Mouse (Mus musculus): Measurements from ENCODE around the gene Xndc1. TPM values are rescaled to one million over a fixed set of nuclear protein-coding genes. Genes with fewer than 3 reads are reported as not detected.
"Not testable (repeated sequence)": the region's sequence is repeated elsewhere in the genome, so short reads cannot be mapped to it uniquely, and the experiment has no call there.

The Xndc1 gene
- polyA plus RNA-seq, 1 experiment from 2014 or later, result 29.6 TPM

- H3K4me3 ChIP-seq, result no peak overlapping the region
- H3K27me3 ChIP-seq (replicated peaks), result no peaks in the 10 kb centered on the region
- peaks cover 17% of the 10 kb centered on the region for H3K36me3 ChIP-seq (replicated peaks)
- H3K9ac ChIP-seq, result no peak overlapping the region
- H3K9me3 ChIP-seq, result no peaks in the 10 kb centered on the region
- 85% methylated on average over 2 of the region's 2 CpGs for WGBS
- no peak overlapping the region for H3K27ac ChIP-seq
- no peak overlapping the region for H3K4me2 ChIP-seq
- ATAC-seq (replicated peaks), result no peak
- H3K4me1 ChIP-seq, result no peaks in the 10 kb centered on the region
Measured at GRCm38 (mm10) chr7:102042314-102042713, 23.0 kb upstream of the Xndc1 start.

- not testable (repeated sequence) for H3K9me3 ChIP-seq; ATAC-seq (replicated peaks); H3K27ac ChIP-seq; H3K9ac ChIP-seq; H3K27me3 ChIP-seq (replicated peaks); H3K4me1 ChIP-seq; H3K4me2 ChIP-seq; H3K4me3 ChIP-seq; H3K36me3 ChIP-seq (replicated peaks)
Measured at GRCm38 (mm10) chr7:102048524-102048923, 16.8 kb upstream of the Xndc1 start.

DNA sequence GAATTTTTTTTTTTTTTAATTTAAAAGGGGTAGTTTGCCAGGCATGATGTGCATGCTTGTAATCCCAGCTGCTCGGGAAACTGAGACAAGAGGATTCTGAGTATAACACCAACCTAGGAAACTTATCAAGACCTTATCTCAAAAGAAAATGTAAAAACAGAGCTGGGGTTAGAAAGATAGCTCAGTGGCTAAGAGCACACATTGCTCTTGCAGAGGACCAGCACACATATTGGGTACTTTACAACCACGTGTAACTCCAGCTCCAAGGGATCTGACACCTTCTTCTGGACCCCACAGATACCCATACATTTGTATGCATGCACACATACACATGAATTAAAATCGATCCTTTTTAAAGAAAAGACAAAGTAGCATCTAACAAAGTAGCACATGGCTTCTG is 4.0 kb upstream of the Xndc1 start:
- H3K27me3 ChIP-seq (replicated peaks), result no peaks in the 10 kb centered on the region
- no peak overlapping the region for H3K9ac ChIP-seq
- no peak overlapping the region for H3K4me2 ChIP-seq
- 96% methylated on average over 3 of the region's 3 CpGs for WGBS
- H3K4me3 ChIP-seq, result no peak overlapping the region
- peaks cover 32% of the 10 kb centered on the region for H3K4me1 ChIP-seq
- H3K27ac ChIP-seq, result no peak overlapping the region
- 0 out of 2 replicates have a peak, but pooled peaks cover 10% of the 10 kb centered on the region for H3K36me3 ChIP-seq (replicated peaks)
- no peak for ATAC-seq (replicated peaks)
- no peaks in the 10 kb centered on the region for H3K9me3 ChIP-seq

GRCm38 (mm10) chr7:102062203-102062602 is 3.1 kb upstream of the Xndc1 start:
- Histone ChIP-seq H3K4me3 (no peak overlapping the region), H3K9me3 (no peaks in the 10 kb centered on the region), H3K9ac (no peak overlapping the region), H3K4me1 (peaks cover 36% of the 10 kb centered on the region), H3K27ac (no peak overlapping the region), H3K4me2 (no peak overlapping the region), H3K36me3 (replicated peaks) (0 out of 2 replicates have a peak, but pooled peaks cover 6% of the 10 kb centered on the region), H3K27me3 (replicated peaks) (no peaks in the 10 kb centered on the region)
- no peak for ATAC-seq (replicated peaks)
- 93% methylated on average over 1 of the region's 1 CpGs for WGBS

GRCm38 (mm10) chr7:102063891-102064290 is 1.4 kb upstream of the Xndc1 start:
- no peak overlapping the region for H3K9ac ChIP-seq
- WGBS, result 90% methylated on average over 9 of the region's 9 CpGs

GRCm38 (mm10) chr7:102064655-102065045 is 661 bp upstream of the Xndc1 start:
- 2% methylated on average over 9 of the region's 9 CpGs for WGBS
- Histone ChIP-seq H3K27me3 (replicated peaks) (no peaks in the 10 kb centered on the region), H3K4me1 (peaks cover 36% of the 10 kb centered on the region), H3K27ac (peak overlapping the region; percentile 87), H3K4me3 (peak overlapping the region; percentile 77), H3K9ac (peak overlapping the region; percentile 80), H3K9me3 (no peaks in the 10 kb centered on the region), H3K4me2 (peak overlapping the region; percentile 69), H3K36me3 (replicated peaks) (no peaks in the 10 kb centered on the region)
- peak; percentile 75 for ATAC-seq (replicated peaks)

More at GRCm38 (mm10) chr7:102063891-102064290, 1.4 kb upstream of the Xndc1 start:
- Histone ChIP-seq H3K36me3 (replicated peaks) (0 out of 2 replicates have a peak, but pooled peaks cover 5% of the 10 kb centered on the region), H3K4me2 (peak overlapping the region; percentile 69), H3K27me3 (replicated peaks) (no peaks in the 10 kb centered on the region), H3K4me1 (peaks cover 36% of the 10 kb centered on the region), H3K4me3 (peak overlapping the region; percentile 77), H3K27ac (no peak overlapping the region), H3K9me3 (no peaks in the 10 kb centered on the region)
- ATAC-seq (replicated peaks), result no peak

DNA sequence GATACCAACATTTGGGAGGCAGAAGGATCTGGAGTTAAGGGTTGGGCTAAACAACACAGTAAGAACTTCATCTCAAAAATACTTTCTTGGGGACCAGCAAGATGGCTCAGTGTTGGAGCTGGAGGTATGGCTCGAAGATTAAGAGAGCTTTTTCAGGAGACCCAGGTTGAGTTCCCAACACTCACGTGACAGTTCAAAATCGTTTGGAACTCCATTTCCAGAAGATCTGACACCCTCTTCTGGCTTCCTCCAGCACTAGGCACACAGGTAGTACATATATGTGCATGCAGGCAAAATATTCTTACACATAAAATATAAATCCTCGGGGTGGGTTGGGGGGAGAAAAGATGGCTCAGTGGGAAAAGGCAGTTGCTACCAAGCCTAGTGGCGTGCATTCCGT is 1.1 kb downstream of the Xndc1 start:
- no peak overlapping the region for H3K9ac ChIP-seq

GRCm38 (mm10) chr7:102076714-102077296 is 11.5 kb downstream of the Xndc1 start:
- H3K4me1 ChIP-seq, result no peaks in the 10 kb centered on the region
- H3K36me3 ChIP-seq (replicated peaks), result peaks cover 54% of the 10 kb centered on the region; the same call in 1 of the 2 replicates
- WGBS, result 81% methylated on average over 7 of the region's 7 CpGs
- H3K4me3 ChIP-seq, result no peak overlapping the region
- no peak overlapping the region for H3K4me2 ChIP-seq
- no peaks in the 10 kb centered on the region for H3K9me3 ChIP-seq
- ATAC-seq (replicated peaks), result no peak
- no peak overlapping the region for H3K27ac ChIP-seq
- H3K9ac ChIP-seq, result no peak overlapping the region
- H3K27me3 ChIP-seq (replicated peaks), result no peaks in the 10 kb centered on the region

More for the DNA sequence above, 1.1 kb downstream of the Xndc1 start:
- Histone ChIP-seq H3K4me3 (peak overlapping the region; percentile 77), H3K27me3 (replicated peaks) (no peaks in the 10 kb centered on the region), H3K4me1 (peaks cover 35% of the 10 kb centered on the region), H3K4me2 (peak overlapping the region; percentile 69), H3K9me3 (no peaks in the 10 kb centered on the region), H3K36me3 (replicated peaks) (0 out of 2 replicates have a peak, but pooled peaks cover 3% of the 10 kb centered on the region), H3K27ac (no peak overlapping the region)
- 85% methylated on average over 6 of the region's 6 CpGs for WGBS
- ATAC-seq (replicated peaks), result no peak

DNA sequence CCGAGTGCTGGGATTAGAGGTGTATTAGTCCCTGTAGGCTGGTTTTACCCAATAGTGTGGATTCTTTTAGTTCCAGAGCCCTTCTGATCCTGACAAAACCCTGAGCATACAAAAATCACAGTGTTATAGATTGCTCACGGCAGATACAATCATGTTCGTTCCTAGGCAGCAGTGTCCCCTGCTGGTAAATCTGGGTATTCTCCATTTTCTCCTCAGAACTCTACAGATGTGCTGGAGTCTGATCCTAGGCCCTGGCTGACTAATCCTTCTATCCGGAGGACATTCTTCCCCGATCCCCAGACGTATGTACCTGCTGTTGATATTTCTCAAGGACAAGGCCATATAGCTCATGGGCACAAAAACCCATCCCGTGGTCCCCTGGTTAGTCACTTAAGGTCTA is 13.2 kb downstream of the Xndc1 start:
- no peaks in the 10 kb centered on the region for H3K9me3 ChIP-seq
- H3K4me2 ChIP-seq, result no peak overlapping the region
- no peak overlapping the region for H3K27ac ChIP-seq
- 73% methylated on average over 7 of the region's 7 CpGs for WGBS
- no peak overlapping the region for H3K9ac ChIP-seq
- no peak for ATAC-seq (replicated peaks)
- H3K4me1 ChIP-seq, result no peaks in the 10 kb centered on the region
- H3K36me3 ChIP-seq (replicated peaks), result peaks cover 45% of the 10 kb centered on the region; the same call in 1 of the 2 replicates
- H3K4me3 ChIP-seq, result no peak overlapping the region
- H3K27me3 ChIP-seq (replicated peaks), result no peaks in the 10 kb centered on the region

DNA sequence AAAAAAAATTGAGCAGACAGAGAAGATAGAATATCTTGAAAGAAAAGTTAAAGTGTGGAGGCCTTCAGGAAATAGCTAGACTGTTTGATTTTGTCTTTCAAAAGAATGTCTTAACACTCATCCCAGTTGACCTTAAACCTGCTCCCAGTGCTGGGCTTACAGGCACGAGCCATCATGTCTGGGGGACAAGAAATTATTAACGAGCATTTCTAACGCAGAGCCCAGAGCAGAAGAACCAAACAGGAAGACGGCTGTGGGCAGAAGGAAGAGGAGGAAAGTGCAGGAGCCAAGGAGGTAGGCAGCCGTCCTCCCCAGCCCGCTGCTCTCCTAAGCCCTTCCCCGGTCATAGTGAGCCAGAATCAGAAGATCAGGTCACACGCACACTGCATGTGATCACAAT is 15.0 kb downstream of the Xndc1 start:
- H3K36me3 ChIP-seq (replicated peaks), result peaks cover 35% of the 10 kb centered on the region; the same call in 1 of the 2 replicates
- H3K4me3 ChIP-seq, result no peak overlapping the region
- no peak overlapping the region for H3K27ac ChIP-seq
- H3K27me3 ChIP-seq (replicated peaks), result no peaks in the 10 kb centered on the region
- H3K9ac ChIP-seq, result no peak overlapping the region
- no peaks in the 10 kb centered on the region for H3K9me3 ChIP-seq
- no peak for ATAC-seq (replicated peaks)
- 92% methylated on average over 8 of the region's 8 CpGs for WGBS
- H3K4me2 ChIP-seq, result no peak overlapping the region
- H3K4me1 ChIP-seq, result no peaks in the 10 kb centered on the region

GRCm38 (mm10) chr7:102081784-102082183 is 16.5 kb downstream of the Xndc1 start:
- no peak for ATAC-seq (replicated peaks)
- 98% methylated on average over 5 of the region's 5 CpGs for WGBS
- H3K36me3 ChIP-seq (replicated peaks), result peaks cover 30% of the 10 kb centered on the region; the same call in 1 of the 2 replicates
- H3K9me3 ChIP-seq, result no peaks in the 10 kb centered on the region
- no peak overlapping the region for H3K27ac ChIP-seq
- no peaks in the 10 kb centered on the region for H3K4me1 ChIP-seq
- no peak overlapping the region for H3K4me3 ChIP-seq
- H3K4me2 ChIP-seq, result no peak overlapping the region
- H3K27me3 ChIP-seq (replicated peaks), result no peaks in the 10 kb centered on the region
- no peak overlapping the region for H3K9ac ChIP-seq

GRCm38 (mm10) chr7:102082816-102083215 is 17.5 kb downstream of the Xndc1 start, which contains the start of gene Trpc2:
Trpc2 (plus strand) TSS chr7:102083116.
- WGBS, result 89% methylated on average over 5 of the region's 5 CpGs
- Histone ChIP-seq H3K4me1 (no peaks in the 10 kb centered on the region), H3K36me3 (replicated peaks) (peaks cover 30% of the 10 kb centered on the region; the same call in 1 of the 2 replicates), H3K4me2 (no peak within 1 kb of the TSS), H3K27me3 (replicated peaks) (no peaks in the 10 kb centered on the region), H3K9ac (no peak within 1 kb of the TSS), H3K9me3 (no peaks in the 10 kb centered on the region), H3K4me3 (no peak within 1 kb of the TSS), H3K27ac (no peak within 1 kb of the TSS)
- no peak for ATAC-seq (replicated peaks)

DNA sequence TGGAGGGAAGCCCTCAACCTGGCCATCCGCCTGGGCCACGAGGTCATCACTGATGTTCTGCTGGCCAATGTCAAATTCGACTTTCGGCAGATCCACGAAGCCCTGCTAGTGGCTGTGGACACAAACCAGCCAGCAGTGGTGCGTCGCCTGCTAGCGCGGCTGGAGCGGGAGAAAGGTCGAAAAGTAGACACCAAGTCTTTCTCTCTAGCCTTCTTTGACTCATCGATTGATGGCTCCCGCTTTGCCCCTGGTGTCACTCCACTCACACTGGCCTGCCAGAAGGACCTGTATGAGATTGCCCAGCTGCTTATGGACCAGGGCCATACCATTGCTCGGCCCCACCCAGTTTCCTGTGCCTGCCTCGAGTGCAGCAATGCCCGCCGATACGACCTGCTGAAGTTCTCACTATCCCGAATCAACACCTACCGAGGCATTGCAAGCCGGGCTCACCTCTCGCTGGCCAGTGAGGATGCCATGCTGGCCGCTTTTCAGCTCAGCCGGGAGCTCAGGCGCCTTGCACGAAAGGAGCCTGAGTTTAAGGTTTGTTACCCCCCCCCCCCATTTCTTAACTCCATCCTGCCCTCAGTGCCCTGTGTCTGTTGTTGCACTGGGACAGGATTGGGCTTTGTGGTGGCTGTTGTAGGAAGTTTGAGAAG is 18.9 kb downstream of the Xndc1 start:
- H3K27me3 ChIP-seq (replicated peaks), result no peaks in the 10 kb centered on the region
- no peak overlapping the region for H3K4me2 ChIP-seq
- no peak overlapping the region for H3K4me3 ChIP-seq
- no peak overlapping the region for H3K27ac ChIP-seq
- H3K9me3 ChIP-seq, result no peaks in the 10 kb centered on the region
- no peaks in the 10 kb centered on the region for H3K4me1 ChIP-seq
- no peak for ATAC-seq (replicated peaks)
- 94% methylated on average over 26 of the region's 26 CpGs for WGBS
- H3K9ac ChIP-seq, result no peak overlapping the region
- peaks cover 26% of the 10 kb centered on the region; the same call in 1 of the 2 replicates for H3K36me3 ChIP-seq (replicated peaks)

Data from midbrain, embryonic 15.5 days (tissue).